Mouse (Mus musculus): ENCODE results near the gene Gm17409. TPM values are rescaled to one million over a fixed set of nuclear protein-coding genes. Genes with fewer than 3 reads are reported as not detected.

Gm17409 gene
- polyA plus RNA-seq, 1 experiment = not detected

DNA sequence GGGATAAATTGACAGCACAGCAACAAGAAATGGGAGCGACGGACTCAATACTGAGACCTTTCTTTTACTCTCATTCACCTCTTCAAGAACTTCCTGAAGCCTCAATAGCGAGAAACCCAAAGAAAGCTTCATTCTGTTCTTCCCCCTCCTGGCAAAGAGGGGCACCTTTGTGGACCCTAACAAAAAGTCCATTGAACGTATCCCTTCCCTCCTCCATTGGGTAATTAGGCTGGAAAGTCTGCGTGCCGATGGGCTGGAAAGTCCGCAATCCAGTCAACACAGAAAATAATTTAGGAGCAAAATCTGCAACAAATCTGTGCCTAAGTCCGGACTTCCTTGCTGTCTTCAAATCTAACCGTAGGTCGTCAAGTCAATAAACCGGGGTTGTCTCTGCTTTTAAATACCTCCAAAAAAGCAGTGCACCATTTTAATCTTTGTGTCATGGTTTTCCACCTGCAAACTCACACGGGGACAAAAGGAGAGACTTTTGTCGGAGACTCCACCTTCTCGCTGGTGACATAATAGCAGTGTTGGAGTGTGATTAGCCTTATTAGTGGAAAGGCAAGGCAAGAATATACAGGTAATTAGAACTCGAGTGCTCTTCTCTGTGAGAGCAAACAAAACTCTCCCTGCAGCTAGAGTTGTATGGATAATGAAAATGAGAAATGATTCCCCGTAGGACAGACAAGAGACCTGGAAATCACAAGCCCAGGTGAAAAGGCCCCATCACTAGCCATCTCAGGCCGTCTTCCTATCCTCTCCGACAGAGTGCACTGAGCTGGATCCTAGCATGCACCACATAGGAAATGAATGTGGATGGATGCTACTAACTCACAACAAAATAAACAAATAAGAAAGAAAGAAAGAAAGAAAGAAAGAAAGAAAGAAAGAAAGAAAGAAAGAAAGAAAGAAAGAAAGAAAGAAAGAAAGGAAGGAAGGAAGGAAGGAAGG, 24.0 kb downstream of the Gm17409 start:
- no peak for TF ChIP-seq CTCF (IDR thresholded peaks at IDR 0.05; ENCODE audit: insufficient read depth, low read length)
- TF ChIP-seq POLR2A (IDR thresholded peaks at IDR 0.05; ENCODE audit: borderline replicate concordance, extremely low read depth, low read depth, low read length) = no peak
- no peak for DNase-seq
- 89% methylated on average over 18 of the region's 18 CpGs for WGBS
- H3K4me3 ChIP-seq (replicated peaks; ENCODE audit: extremely low read depth, low read depth, low read length) = no peak overlapping the region
- peaks cover 5% of the 10 kb centered on the region for H3K4me1 ChIP-seq (ENCODE audit: control insufficient read depth, insufficient read depth, low read length)

- peaks cover 2% of the 10 kb centered on the region; the same call in 1 of the 2 replicates for H3K4me1 ChIP-seq (ENCODE audit: control insufficient read depth, insufficient read depth, low read length)
- H3K4me3 ChIP-seq (replicated peaks; ENCODE audit: extremely low read depth, low read depth, low read length) = no peak overlapping the region
- WGBS = 79% methylated on average over 3 of the region's 3 CpGs
- no peak for DNase-seq
- no peak for TF ChIP-seq POLR2A (IDR thresholded peaks at IDR 0.05; ENCODE audit: borderline replicate concordance, extremely low read depth, low read depth, low read length)
Observed at GRCm38 (mm10) chr2:58495271-58495670, 25.4 kb downstream of the Gm17409 start.

DNA sequence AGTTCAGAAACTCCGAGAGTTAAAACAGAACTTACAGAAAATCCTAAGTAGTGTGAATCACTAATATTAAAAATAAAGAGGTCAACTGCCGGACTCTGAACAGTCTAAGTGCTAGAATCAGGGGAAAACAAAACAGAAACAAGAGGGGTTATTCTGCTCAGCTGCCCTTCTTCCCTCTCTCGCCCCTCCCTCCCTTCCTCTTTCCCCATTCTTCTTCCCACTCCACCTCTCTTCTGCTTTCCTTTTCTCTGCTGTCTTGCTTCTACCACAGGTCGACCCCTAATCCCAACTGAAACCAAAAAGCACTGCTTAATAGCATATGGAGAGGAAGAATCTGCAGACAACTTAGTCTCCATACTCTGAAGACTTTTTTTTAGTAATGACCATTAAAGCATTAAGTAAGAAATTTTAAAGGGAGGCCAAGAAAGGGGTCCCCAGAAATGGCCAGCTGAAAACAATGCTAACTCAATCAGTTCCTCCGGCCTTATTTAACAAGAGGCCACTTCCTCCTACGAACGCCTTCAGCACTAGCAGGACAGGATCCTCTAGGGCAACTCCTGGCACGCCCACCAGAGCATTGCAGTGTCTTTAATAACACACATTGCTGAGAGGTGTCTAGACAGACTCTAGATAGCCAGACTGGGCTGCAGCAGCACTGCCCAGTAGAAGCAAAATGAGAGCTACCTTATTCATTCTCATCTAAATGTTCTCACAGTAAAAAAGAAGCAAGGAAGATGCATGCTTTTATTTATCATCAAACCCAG, 26.9 kb downstream of the Gm17409 start:
- peaks cover 2% of the 10 kb centered on the region; the same call in 1 of the 2 replicates for H3K4me1 ChIP-seq (ENCODE audit: control insufficient read depth, insufficient read depth, low read length)
- TF ChIP-seq POLR2A (IDR thresholded peaks at IDR 0.05; ENCODE audit: borderline replicate concordance, extremely low read depth, low read depth, low read length) (no peak), CTCF (IDR thresholded peaks at IDR 0.05; ENCODE audit: insufficient read depth, low read length) (no peak)
- 45% methylated on average over 8 of the region's 8 CpGs for WGBS
- H3K4me3 ChIP-seq (replicated peaks; ENCODE audit: extremely low read depth, low read depth, low read length) = no peak overlapping the region
- DNase-seq = no peak

- Histone ChIP-seq H3K4me3 (replicated peaks; ENCODE audit: extremely low read depth, low read depth, low read length) (no peak overlapping the region), H3K4me1 (ENCODE audit: control insufficient read depth, insufficient read depth, low read length) (peaks cover 5% of the 10 kb centered on the region; the same call in 1 of the 2 replicates)
- TF ChIP-seq CTCF (IDR thresholded peaks at IDR 0.05; ENCODE audit: insufficient read depth, low read length) (no peak), POLR2A (IDR thresholded peaks at IDR 0.05; ENCODE audit: borderline replicate concordance, extremely low read depth, low read depth, low read length) (no peak)
- DNase-seq = no peak
- 88% methylated on average over 9 of the region's 9 CpGs for WGBS
Observed at GRCm38 (mm10) chr2:58505306-58506090, 35.6 kb downstream of the Gm17409 start.

GRCm38 (mm10) chr2:58510192-58510591, 40.3 kb downstream of the Gm17409 start:
- H3K4me3 ChIP-seq (replicated peaks; ENCODE audit: extremely low read depth, low read depth, low read length) = no peak overlapping the region
- no peak for DNase-seq
- TF ChIP-seq POLR2A (IDR thresholded peaks at IDR 0.05; ENCODE audit: borderline replicate concordance, extremely low read depth, low read depth, low read length) (no peak), CTCF (IDR thresholded peaks at IDR 0.05; ENCODE audit: insufficient read depth, low read length) (no peak)
- 58% methylated on average over 8 of the region's 8 CpGs for WGBS
- H3K4me1 ChIP-seq (ENCODE audit: control insufficient read depth, insufficient read depth, low read length) = peaks cover 9% of the 10 kb centered on the region; the same call in 1 of the 2 replicates

GRCm38 (mm10) chr2:58513212-58513611, 43.3 kb downstream of the Gm17409 start:
- DNase-seq = no peak
- no peak for TF ChIP-seq POLR2A (IDR thresholded peaks at IDR 0.05; ENCODE audit: borderline replicate concordance, extremely low read depth, low read depth, low read length)
- no peak for TF ChIP-seq CTCF (IDR thresholded peaks at IDR 0.05; ENCODE audit: insufficient read depth, low read length)
- Histone ChIP-seq H3K4me3 (replicated peaks; ENCODE audit: extremely low read depth, low read depth, low read length) (no peak overlapping the region), H3K4me1 (ENCODE audit: control insufficient read depth, insufficient read depth, low read length) (peaks cover 13% of the 10 kb centered on the region; the same call in 1 of the 2 replicates)
- WGBS = 59% methylated on average over 3 of the region's 3 CpGs

DNA sequence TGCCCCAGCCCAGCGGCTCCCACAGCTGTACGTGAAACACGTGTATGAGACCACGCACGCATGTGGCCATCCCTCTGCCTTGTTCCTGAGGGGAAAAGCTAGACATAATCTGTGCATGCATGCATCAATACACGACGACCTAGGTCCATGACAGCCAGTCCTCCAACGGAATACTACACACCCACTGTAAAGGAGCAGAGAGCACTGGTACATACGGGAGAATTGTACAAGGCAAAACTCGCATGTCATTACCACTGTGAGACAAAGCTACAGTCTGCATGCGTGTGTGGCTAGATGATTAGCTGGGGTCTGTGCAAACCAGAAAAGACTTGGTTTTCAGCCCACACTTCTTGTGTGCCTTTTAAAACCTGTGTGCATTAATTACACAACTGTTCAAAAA, 44.6 kb downstream of the Gm17409 start:
- peaks cover 13% of the 10 kb centered on the region for H3K4me1 ChIP-seq (ENCODE audit: control insufficient read depth, insufficient read depth, low read length)
- WGBS = 96% methylated on average over 11 of the region's 11 CpGs
- no peak for DNase-seq
- H3K4me3 ChIP-seq (replicated peaks; ENCODE audit: extremely low read depth, low read depth, low read length) = no peak overlapping the region
- no peak for TF ChIP-seq POLR2A (IDR thresholded peaks at IDR 0.05; ENCODE audit: borderline replicate concordance, extremely low read depth, low read depth, low read length)
- no peak for TF ChIP-seq CTCF (IDR thresholded peaks at IDR 0.05; ENCODE audit: insufficient read depth, low read length)

- no peak for TF ChIP-seq POLR2A (IDR thresholded peaks at IDR 0.05; ENCODE audit: borderline replicate concordance, extremely low read depth, low read depth, low read length)
- TF ChIP-seq CTCF (IDR thresholded peaks at IDR 0.05; ENCODE audit: insufficient read depth, low read length) = no peak
- no peak overlapping the region for H3K4me3 ChIP-seq (replicated peaks; ENCODE audit: extremely low read depth, low read depth, low read length)
- DNase-seq = no peak
- peaks cover 8% of the 10 kb centered on the region for H3K4me1 ChIP-seq (ENCODE audit: control insufficient read depth, insufficient read depth, low read length)
- WGBS = 30% methylated on average over 15 of the region's 15 CpGs
Observed at GRCm38 (mm10) chr2:58516000-58516399, 46.1 kb downstream of the Gm17409 start.

- 53% methylated on average over 6 of the region's 6 CpGs for WGBS
- no peak for TF ChIP-seq CTCF (IDR thresholded peaks at IDR 0.05; ENCODE audit: insufficient read depth, low read length)
- TF ChIP-seq POLR2A (IDR thresholded peaks at IDR 0.05; ENCODE audit: borderline replicate concordance, extremely low read depth, low read depth, low read length) = no peak
- DNase-seq = no peak
- Histone ChIP-seq H3K4me1 (ENCODE audit: control insufficient read depth, insufficient read depth, low read length) (peaks cover 8% of the 10 kb centered on the region), H3K4me3 (replicated peaks; ENCODE audit: extremely low read depth, low read depth, low read length) (no peak overlapping the region)
Observed at GRCm38 (mm10) chr2:58516920-58517319, 47.0 kb downstream of the Gm17409 start.

Data from lung, adult 2 months (tissue).